Mouse (Mus musculus) MEL (cell line): ENCODE results near the gene Grm1.

Experiments used
- BHLHE40 ChIP-seq: IDR thresholded peaks from 2 replicates; pipeline ENCODE4 v1.6.1; 2012; ENCODE audit warnings: low read depth, mild to moderate bottlenecking, inconsistent platforms, low read length, improper control_type of control experiment, borderline replicate concordance
- CHD1 ChIP-seq: IDR thresholded peaks from 2 replicates; pipeline ENCODE4 v1.6.1; 2012; ENCODE audit warnings: low read depth, mild to moderate bottlenecking, inconsistent platforms, low read length, improper control_type of control experiment
- CHD2 ChIP-seq: IDR thresholded peaks from 2 replicates; pipeline ENCODE4 v1.6.1; 2011; ENCODE audit warnings: low read length, improper control_type of control experiment
- CTCF ChIP-seq, 3 experiments: IDR thresholded peaks in 2 of 3; conservative IDR thresholded peaks in 1 of 3; 2 replicates each; pipeline ENCODE4 v1.5.1; 2011 to 2012; ENCODE audit warnings: low read length in 3 of 3, low read depth in 2 of 3, mild to moderate bottlenecking in 2 of 3, improper control_type of control experiment in 1 of 3, inconsistent platforms in 1 of 3, mixed read lengths in 1 of 3, moderate library complexity in 1 of 3; ENCODE audit not compliant: control insufficient read depth in 1 of 3, insufficient read depth in 1 of 3, poor library complexity in 1 of 3, severe bottlenecking in 1 of 3
- E2F4 ChIP-seq: IDR thresholded peaks from 2 replicates; pipeline ENCODE4 v1.6.1; 2011; ENCODE audit warnings: low read depth, low read length, improper control_type of control experiment, borderline replicate concordance
- GATA1 ChIP-seq: IDR thresholded peaks from 2 replicates; pipeline ENCODE4 v1.6.1; 2011; ENCODE audit warnings: low read depth, low read length, improper control_type of control experiment
- JUND ChIP-seq: IDR thresholded peaks from 2 replicates; pipeline ENCODE4 v1.6.1; 2011; ENCODE audit warnings: low read depth, mild to moderate bottlenecking, improper control_type of control experiment, low read length
- MYC ChIP-seq: IDR thresholded peaks from 2 replicates; pipeline ENCODE4 v1.6.1; 2011; ENCODE audit warnings: low read depth, mild to moderate bottlenecking, low read length, improper control_type of control experiment, moderate library complexity
- POLR2A ChIP-seq, 2 experiments: IDR thresholded peaks; 2 replicates each; pipeline ENCODE4 v1.6.1; 2011 to 2012; ENCODE audit warnings: low read length in 2 of 2, mild to moderate bottlenecking in 2 of 2, control low read depth in 1 of 2, improper control_type of control experiment in 1 of 2, low read depth in 1 of 2, moderate library complexity in 1 of 2; ENCODE audit not compliant: control insufficient read depth in 1 of 2, insufficient read depth in 1 of 2, poor library complexity in 1 of 2
- RAD21 ChIP-seq: IDR thresholded peaks from 2 replicates; pipeline ENCODE4 v1.6.1; 2011; ENCODE audit warnings: mild to moderate bottlenecking, low read depth, low read length, improper control_type of control experiment
- SIN3A ChIP-seq: IDR thresholded peaks from 2 replicates; pipeline ENCODE4 v1.6.1; 2012; ENCODE audit warnings: low read length, improper control_type of control experiment, inconsistent platforms

DNA sequence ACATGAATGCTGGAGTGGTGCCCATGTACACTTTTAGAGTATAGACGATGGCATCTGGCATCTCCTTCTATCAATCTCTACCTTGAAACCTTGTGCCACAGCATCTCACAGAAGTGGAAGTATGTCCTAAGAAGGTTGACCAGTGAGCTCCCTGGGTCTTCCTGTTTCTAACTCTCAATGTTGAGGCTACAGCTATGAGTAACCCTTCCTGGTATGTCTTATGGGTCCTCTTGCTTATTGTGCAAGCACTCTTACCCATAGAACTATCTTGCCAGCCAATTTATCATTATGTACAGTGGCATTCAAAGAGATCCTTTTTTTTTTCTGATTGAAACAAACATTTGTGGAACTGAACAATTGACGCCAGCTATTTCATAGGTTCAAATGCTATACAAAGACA lies 340.0 kb downstream of the Grm1 start:
- TF ChIP-seq POLR2A (IDR thresholded peaks at IDR 0.05; ENCODE audit: control insufficient read depth in 1 of 2, insufficient read depth in 1 of 2, low read depth in 1 of 2, low read length in 2 of 2, poor library complexity in 1 of 2): no peak
- TF ChIP-seq CTCF (IDR thresholded peaks at IDR 0.05 in 2 of 3, conservative IDR thresholded peaks at IDR 0.05 in 1 of 3; ENCODE audit: control insufficient read depth in 1 of 3, insufficient read depth in 1 of 3, low read depth in 2 of 3, low read length in 3 of 3, poor library complexity in 1 of 3, severe bottlenecking in 1 of 3): no peak
- TF ChIP-seq RAD21: no peak
- TF ChIP-seq CHD1: no peak
- no peak for TF ChIP-seq CHD2
- TF ChIP-seq JUND: no peak
- no peak for TF ChIP-seq MYC
- TF ChIP-seq GATA1: no peak
- no peak for TF ChIP-seq E2F4
- no peak for TF ChIP-seq BHLHE40
- TF ChIP-seq SIN3A: no peak
